Mouse (Mus musculus) embryonic facial prominence, embryonic 15.5 days (tissue): ENCODE measurements around the gene Pidd1. TPM values are rescaled to one million over a fixed set of nuclear protein-coding genes. Genes with fewer than 3 reads are reported as not detected.

Experiments
- ATAC-seq: fragments of 200-750 bp; cut with Nextera tagmentation; 2 replicates; pipeline ENCODE4 v1.8.0; 2017; ENCODE audit warnings: low read depth, moderate TSS enrichment; ENCODE audit not compliant: insufficient number of reproducible peaks, low FRiP score, low TSS enrichment
- H3K27ac ChIP-seq: fragments of 300-500 bp; sonication (generic); replicated peaks from 2 replicates; pipeline ENCODE4 v1.5.1; 2015; ENCODE audit warnings: mild to moderate bottlenecking, inconsistent platforms
- H3K27me3 ChIP-seq: fragments of 300-500 bp; sonication (generic); 2 replicates; pipeline ENCODE4 v1.6.1; 2015; ENCODE audit warnings: inconsistent platforms
- H3K36me3 ChIP-seq: fragments of 300-500 bp; sonication (generic); 2 replicates; pipeline ENCODE4 v1.6.1; 2015; ENCODE audit warnings: mild to moderate bottlenecking, inconsistent platforms
- H3K4me1 ChIP-seq: fragments of 300-500 bp; sonication (generic); 2 replicates; pipeline ENCODE4 v1.6.1; 2015; ENCODE audit warnings: inconsistent platforms
- H3K4me2 ChIP-seq: fragments of 300-500 bp; sonication (generic); replicated peaks from 2 replicates; pipeline ENCODE4 v1.6.1; 2015; ENCODE audit warnings: mild to moderate bottlenecking, inconsistent platforms
- H3K4me3 ChIP-seq: fragments of 300-500 bp; sonication (generic); replicated peaks from 2 replicates; pipeline ENCODE4 v1.5.1; 2015; ENCODE audit warnings: mild to moderate bottlenecking, inconsistent platforms
- H3K9ac ChIP-seq: fragments of 300-500 bp; sonication (generic); 2 replicates; pipeline ENCODE4 v1.6.1; 2015; ENCODE audit warnings: inconsistent platforms
- H3K9me3 ChIP-seq: fragments of 300-500 bp; sonication (generic); replicated peaks from 2 replicates; pipeline ENCODE4 v1.6.1; 2016; ENCODE audit warnings: inconsistent platforms
- WGBS: fragments of 180-500 bp; shearing (Covaris S2); methylation state at CpG from one replicate; pipeline ENCODE4 v1.1.7; 2015; 5-methylcytosine and 5-hydroxymethylcytosine counted together
- polyA plus RNA-seq: library from polyadenylated mRNA; unstranded; fragments of >200 nt; fragmentation: Nextera tagmentation; extraction: Ambion mirVana; gene quantifications from 2 replicates; pipeline ENCODE4 v1.2.1, GENCODE M21; 2015

The Pidd1 gene
- polyA plus RNA-seq, 1 experiment from 2014 or later = 14.7 TPM

GRCm38 (mm10) chr7:141388487-141389109 is 55.2 kb downstream of the Pidd1 start:
- H3K27me3 ChIP-seq = no peaks in the 10 kb centered on the region
- no peak for ATAC-seq
- no peak overlapping the region for H3K27ac ChIP-seq
- H3K4me3 ChIP-seq = no peak overlapping the region
- no peak overlapping the region for H3K9ac ChIP-seq
- H3K4me2 ChIP-seq = no peak overlapping the region
- H3K4me1 ChIP-seq = peaks cover 12% of the 10 kb centered on the region
- no peaks in the 10 kb centered on the region for H3K9me3 ChIP-seq
- H3K36me3 ChIP-seq = no peaks in the 10 kb centered on the region
- 67% methylated on average over 3 of the region's 3 CpGs for WGBS

Other genes starting within 250 kb of the Pidd1 start
- gene Lrrc56, start 249.9 kb downstream of the Pidd1 start, polyA plus RNA-seq = 11.2 and 14.7 TPM in 2 replicates
- 2.3 and 3.6 TPM in 2 replicates for gene Lmntd2, start 229.9 kb downstream of the Pidd1 start, polyA plus RNA-seq
- 55.3 and 56.3 TPM in 2 replicates for gene Rassf7, start 228.2 kb downstream of the Pidd1 start, polyA plus RNA-seq
- gene Phrf1, start 215.2 kb downstream of the Pidd1 start, polyA plus RNA-seq = 68.7 and 73.2 TPM in 2 replicates
- 4.1 and 5.1 TPM in 2 replicates for gene Irf7, start 177.5 kb downstream of the Pidd1 start, polyA plus RNA-seq
- gene Cdhr5, start 167.2 kb downstream of the Pidd1 start, polyA plus RNA-seq = 0.19 TPM in 1 of 2 replicates, not detected in the other
- gene Sct, start 164.9 kb downstream of the Pidd1 start, polyA plus RNA-seq = 5.3 TPM in 2 replicates
- gene Drd4, start 152.0 kb downstream of the Pidd1 start, polyA plus RNA-seq = 0.76 and 1.1 TPM in 2 replicates
- 73.5 and 82.0 TPM in 2 replicates for gene Deaf1, start 116.3 kb downstream of the Pidd1 start, polyA plus RNA-seq
- gene Tmem80, start 116.3 kb downstream of the Pidd1 start, polyA plus RNA-seq = 42.2 and 47.4 TPM in 2 replicates
- gene Eps8l2, start 105.1 kb downstream of the Pidd1 start, polyA plus RNA-seq = 36.1 and 40.5 TPM in 2 replicates
- gene Taldo1, start 51.8 kb downstream of the Pidd1 start, polyA plus RNA-seq = 278 and 280 TPM in 2 replicates
- gene Gatd1, start 29.9 kb downstream of the Pidd1 start, polyA plus RNA-seq = 63.8 and 67.6 TPM in 2 replicates
- 3.1 and 5.3 TPM in 2 replicates for gene Cend1, start 14.5 kb downstream of the Pidd1 start, polyA plus RNA-seq
- 29.3 and 30.9 TPM in 2 replicates for gene Slc25a22, start 6.1 kb downstream of the Pidd1 start, polyA plus RNA-seq
- 1,341 and 1,344 TPM in 2 replicates for gene Rplp2, start 3.3 kb upstream of the Pidd1 start, polyA plus RNA-seq
- gene Pnpla2, start 11.2 kb upstream of the Pidd1 start, polyA plus RNA-seq = 22.2 and 27.9 TPM in 2 replicates
- 21.6 and 26.9 TPM in 2 replicates for gene Cracr2b, start 17.1 kb upstream of the Pidd1 start, polyA plus RNA-seq
- 23.9 and 26.5 TPM in 2 replicates for gene Cd151, start 23.4 kb upstream of the Pidd1 start, polyA plus RNA-seq
- 63.9 and 66.4 TPM in 2 replicates for gene Polr2l, start 31.1 kb upstream of the Pidd1 start, polyA plus RNA-seq
- gene Tspan4, start 31.2 kb upstream of the Pidd1 start, polyA plus RNA-seq = 60.8 and 67.9 TPM in 2 replicates
- 43.9 and 47.3 TPM in 2 replicates for gene Chid1, start 95.8 kb upstream of the Pidd1 start, polyA plus RNA-seq
- gene Ap2a2, start 118.1 kb upstream of the Pidd1 start, polyA plus RNA-seq = 77.0 and 81.9 TPM in 2 replicates
- gene Muc6, start 211.3 kb upstream of the Pidd1 start, polyA plus RNA-seq = 0.21 and 0.22 TPM in 2 replicates
- 1.3 and 2.0 TPM in 2 replicates for gene Muc2, start 246.3 kb upstream of the Pidd1 start, polyA plus RNA-seq